Mouse (Mus musculus): ENCODE measurements around the gene Psmd11. TPM values are rescaled to one million over a fixed set of nuclear protein-coding genes. Genes with fewer than 3 reads are reported as not detected.

Psmd11 gene
- polyA plus RNA-seq, 1 experiment from 2014 or later, result 214 TPM

- H3K4me1 ChIP-seq (replicated peaks), result peaks cover 29% of the 10 kb centered on the region
- no peak overlapping the region for H3K4me2 ChIP-seq
- no peaks in the 10 kb centered on the region for H3K9me3 ChIP-seq (replicated peaks)
- H3K27ac ChIP-seq (ENCODE audit: poor library complexity, severe bottlenecking), result no peak overlapping the region
- 57% methylated on average over 12 of the region's 12 CpGs for WGBS
- peaks cover 6% of the 10 kb centered on the region; the same call in 1 of the 2 replicates for H3K36me3 ChIP-seq
- H3K27me3 ChIP-seq (replicated peaks), result peaks cover 13% of the 10 kb centered on the region
- no peak for ATAC-seq (ENCODE audit: insufficient number of reproducible peaks, low FRiP score)
- H3K9ac ChIP-seq, result no peak overlapping the region
- H3K4me3 ChIP-seq, result no peak overlapping the region
Observed at GRCm38 (mm10) chr11:80484191-80484791, 55.9 kb downstream of the Psmd11 start.

GRCm38 (mm10) chr11:80485120-80485551 is 56.7 kb downstream of the Psmd11 start:
- no peak overlapping the region for H3K27ac ChIP-seq (ENCODE audit: poor library complexity, severe bottlenecking)
- no peaks in the 10 kb centered on the region for H3K36me3 ChIP-seq
- H3K4me2 ChIP-seq, result no peak overlapping the region
- H3K9ac ChIP-seq, result no peak overlapping the region
- 72% methylated on average over 9 of the region's 9 CpGs for WGBS
- H3K4me3 ChIP-seq, result no peak overlapping the region
- no peaks in the 10 kb centered on the region for H3K9me3 ChIP-seq (replicated peaks)
- no peak for ATAC-seq (ENCODE audit: insufficient number of reproducible peaks, low FRiP score)
- H3K4me1 ChIP-seq (replicated peaks), result peaks cover 38% of the 10 kb centered on the region
- H3K27me3 ChIP-seq (replicated peaks), result 0 out of 2 replicates have a peak, but pooled peaks cover 10% of the 10 kb centered on the region

DNA sequence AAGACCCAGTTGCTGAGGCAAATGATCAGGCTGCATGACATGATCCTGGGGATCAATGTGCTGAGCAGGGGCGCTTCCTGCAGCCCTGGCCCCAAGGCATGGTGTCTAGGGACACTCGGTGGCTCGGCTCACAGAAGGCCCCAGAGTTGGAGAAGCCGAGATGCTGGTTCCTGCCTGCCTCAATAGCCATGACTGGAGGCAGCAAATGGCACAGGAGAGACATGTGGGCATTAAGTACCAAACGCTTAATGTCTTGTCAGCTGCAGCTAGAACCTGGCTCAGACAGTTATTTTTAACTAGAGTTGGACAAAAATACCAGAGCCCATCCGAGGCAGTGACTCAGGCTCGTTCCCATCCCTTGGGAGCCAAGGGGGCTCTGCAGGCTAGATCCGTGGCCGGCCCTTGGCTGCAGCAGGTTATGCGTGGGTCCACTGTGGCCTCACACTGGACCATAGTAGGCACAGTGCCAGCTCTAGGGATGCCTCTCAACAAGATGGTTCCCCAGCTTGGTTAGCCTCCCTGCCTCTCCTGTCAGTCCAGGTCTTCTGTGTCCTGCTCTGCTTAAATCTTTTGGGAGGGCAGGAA is 57.3 kb downstream of the Psmd11 start:
- WGBS, result 57% methylated on average over 10 of the region's 10 CpGs
- no peak overlapping the region for H3K27ac ChIP-seq (ENCODE audit: poor library complexity, severe bottlenecking)
- no peak overlapping the region for H3K4me2 ChIP-seq
- no peak overlapping the region for H3K4me3 ChIP-seq
- H3K27me3 ChIP-seq (replicated peaks), result 0 out of 2 replicates have a peak, but pooled peaks cover 10% of the 10 kb centered on the region
- H3K9ac ChIP-seq, result no peak overlapping the region
- H3K9me3 ChIP-seq (replicated peaks), result no peaks in the 10 kb centered on the region
- no peak for ATAC-seq (ENCODE audit: insufficient number of reproducible peaks, low FRiP score)
- H3K4me1 ChIP-seq (replicated peaks), result peaks cover 42% of the 10 kb centered on the region
- no peaks in the 10 kb centered on the region for H3K36me3 ChIP-seq

- no peak overlapping the region for H3K9ac ChIP-seq
- no peaks in the 10 kb centered on the region for H3K9me3 ChIP-seq (replicated peaks)
- no peaks in the 10 kb centered on the region for H3K36me3 ChIP-seq
- 74% methylated on average over 15 of the region's 15 CpGs for WGBS
- peaks cover 53% of the 10 kb centered on the region for H3K4me1 ChIP-seq (replicated peaks)
- H3K27ac ChIP-seq (ENCODE audit: poor library complexity, severe bottlenecking), result no peak overlapping the region
- no peak for ATAC-seq (ENCODE audit: insufficient number of reproducible peaks, low FRiP score)
- H3K4me3 ChIP-seq, result no peak overlapping the region
- H3K4me2 ChIP-seq, result no peak overlapping the region
- H3K27me3 ChIP-seq (replicated peaks), result 0 out of 2 replicates have a peak, but pooled peaks cover 10% of the 10 kb centered on the region
Observed at GRCm38 (mm10) chr11:80487904-80488587, 59.6 kb downstream of the Psmd11 start.

- H3K4me1 ChIP-seq (replicated peaks), result peaks cover 53% of the 10 kb centered on the region
- H3K9ac ChIP-seq, result peak overlapping the region; percentile 35; the same call in 1 of the 2 replicates
Observed at GRCm38 (mm10) chr11:80489172-80489881, 60.9 kb downstream of the Psmd11 start.

GRCm38 (mm10) chr11:80489882-80490196 is 61.4 kb downstream of the Psmd11 start:
- Histone ChIP-seq H3K9me3 (replicated peaks) (no peaks in the 10 kb centered on the region), H3K9ac (no peak overlapping the region), H3K27ac (ENCODE audit: poor library complexity, severe bottlenecking) (no peak overlapping the region), H3K36me3 (no peaks in the 10 kb centered on the region), H3K27me3 (replicated peaks) (no peaks in the 10 kb centered on the region), H3K4me1 (replicated peaks) (peaks cover 53% of the 10 kb centered on the region), H3K4me3 (no peak overlapping the region), H3K4me2 (no peak overlapping the region)
- WGBS, result 38% methylated on average over 5 of the region's 5 CpGs
- ATAC-seq (ENCODE audit: insufficient number of reproducible peaks, low FRiP score), result no peak

More at GRCm38 (mm10) chr11:80489172-80489881, 60.9 kb downstream of the Psmd11 start:
- 44% methylated on average over 12 of the region's 12 CpGs for WGBS
- H3K9me3 ChIP-seq (replicated peaks), result no peaks in the 10 kb centered on the region
- no peak overlapping the region for H3K27ac ChIP-seq (ENCODE audit: poor library complexity, severe bottlenecking)
- H3K4me2 ChIP-seq, result no peak overlapping the region
- no peaks in the 10 kb centered on the region for H3K36me3 ChIP-seq
- no peak for ATAC-seq (ENCODE audit: insufficient number of reproducible peaks, low FRiP score)
- H3K4me3 ChIP-seq, result no peak overlapping the region
- H3K27me3 ChIP-seq (replicated peaks), result 0 out of 2 replicates have a peak, but pooled peaks cover 3% of the 10 kb centered on the region

- Histone ChIP-seq H3K4me3 (no peak overlapping the region), H3K27ac (ENCODE audit: poor library complexity, severe bottlenecking) (no peak overlapping the region), H3K4me1 (replicated peaks) (peaks cover 45% of the 10 kb centered on the region), H3K27me3 (replicated peaks) (no peaks in the 10 kb centered on the region), H3K9ac (no peak overlapping the region), H3K36me3 (no peaks in the 10 kb centered on the region), H3K4me2 (no peak overlapping the region), H3K9me3 (replicated peaks) (no peaks in the 10 kb centered on the region)
- WGBS, result 55% methylated on average over 10 of the region's 10 CpGs
- 0 out of 2 replicates have a peak, but pooled peaks have one; percentile 24 for ATAC-seq (ENCODE audit: insufficient number of reproducible peaks, low FRiP score)
Observed at GRCm38 (mm10) chr11:80490831-80491230, 62.4 kb downstream of the Psmd11 start.

DNA sequence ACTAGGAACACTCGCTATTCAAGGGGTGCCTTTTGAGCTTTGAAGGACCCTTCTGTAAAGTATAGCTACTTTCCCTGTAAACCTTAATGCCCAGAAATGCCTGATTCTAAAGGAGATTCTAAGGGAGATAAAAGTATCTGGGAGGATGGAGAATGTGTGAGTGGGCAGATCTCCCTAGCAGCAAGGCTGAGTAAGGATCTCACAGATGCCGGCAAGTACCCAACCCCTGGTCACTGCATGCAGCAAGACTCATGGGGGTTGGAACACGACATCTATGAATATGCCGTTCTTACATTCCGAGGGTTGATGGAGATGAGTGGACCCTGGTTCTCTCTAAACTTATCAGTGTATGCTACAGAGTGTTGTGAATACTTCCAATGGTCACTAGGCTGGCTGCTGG is 64.8 kb downstream of the Psmd11 start:
- Histone ChIP-seq H3K36me3 (no peaks in the 10 kb centered on the region), H3K4me2 (no peak overlapping the region), H3K27ac (ENCODE audit: poor library complexity, severe bottlenecking) (no peak overlapping the region), H3K4me1 (replicated peaks) (peaks cover 48% of the 10 kb centered on the region), H3K9ac (no peak overlapping the region), H3K9me3 (replicated peaks) (no peaks in the 10 kb centered on the region), H3K4me3 (no peak overlapping the region), H3K27me3 (replicated peaks) (no peaks in the 10 kb centered on the region)
- 84% methylated on average over 5 of the region's 5 CpGs for WGBS
- no peak for ATAC-seq (ENCODE audit: insufficient number of reproducible peaks, low FRiP score)

DNA sequence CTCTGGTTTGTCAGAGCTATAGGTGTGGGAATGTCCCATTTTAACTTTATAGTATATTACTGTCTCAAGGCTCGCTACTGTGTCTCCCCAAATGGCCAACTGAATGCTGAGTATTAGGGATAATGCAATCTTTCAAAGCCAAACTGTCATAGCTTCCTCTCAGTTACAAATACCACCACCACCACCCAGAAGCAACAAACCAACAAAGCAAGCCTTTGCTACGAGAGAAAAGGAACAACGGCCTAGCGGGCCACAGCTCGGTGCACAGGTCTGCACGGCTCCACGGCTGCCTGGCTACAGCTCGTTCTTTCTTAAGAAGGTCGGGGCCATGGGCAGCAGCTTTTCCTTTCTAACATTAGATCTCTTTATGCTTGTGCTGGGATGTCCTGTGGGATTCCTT is 66.4 kb downstream of the Psmd11 start:
- H3K4me3 ChIP-seq, result no peak overlapping the region
- H3K9me3 ChIP-seq (replicated peaks), result no peaks in the 10 kb centered on the region

GRCm38 (mm10) chr11:80495972-80496371 is 67.6 kb downstream of the Psmd11 start:
- Histone ChIP-seq H3K36me3 (no peaks in the 10 kb centered on the region), H3K27ac (ENCODE audit: poor library complexity, severe bottlenecking) (no peak overlapping the region), H3K4me3 (no peak overlapping the region), H3K9me3 (replicated peaks) (no peaks in the 10 kb centered on the region), H3K4me1 (replicated peaks) (peaks cover 47% of the 10 kb centered on the region), H3K9ac (no peak overlapping the region), H3K4me2 (no peak overlapping the region), H3K27me3 (replicated peaks) (no peaks in the 10 kb centered on the region)
- WGBS, result 89% methylated on average over 6 of the region's 6 CpGs
- no peak for ATAC-seq (ENCODE audit: insufficient number of reproducible peaks, low FRiP score)

More for the DNA sequence above, 66.4 kb downstream of the Psmd11 start:
- Histone ChIP-seq H3K4me2 (no peak overlapping the region), H3K27me3 (replicated peaks) (no peaks in the 10 kb centered on the region), H3K9ac (no peak overlapping the region), H3K27ac (ENCODE audit: poor library complexity, severe bottlenecking) (no peak overlapping the region), H3K4me1 (replicated peaks) (peaks cover 51% of the 10 kb centered on the region), H3K36me3 (no peaks in the 10 kb centered on the region)
- WGBS, result 78% methylated on average over 9 of the region's 9 CpGs
- no peak for ATAC-seq (ENCODE audit: insufficient number of reproducible peaks, low FRiP score)

- Histone ChIP-seq H3K27ac (ENCODE audit: poor library complexity, severe bottlenecking) (no peak overlapping the region), H3K9ac (no peak overlapping the region), H3K27me3 (replicated peaks) (no peaks in the 10 kb centered on the region), H3K4me1 (replicated peaks) (peaks cover 44% of the 10 kb centered on the region), H3K4me3 (no peak overlapping the region), H3K9me3 (replicated peaks) (no peaks in the 10 kb centered on the region), H3K4me2 (no peak overlapping the region), H3K36me3 (no peaks in the 10 kb centered on the region)
- WGBS, result 81% methylated on average over 1 of the region's 1 CpGs
- no peak for ATAC-seq (ENCODE audit: insufficient number of reproducible peaks, low FRiP score)
Observed at GRCm38 (mm10) chr11:80496640-80497039, 68.2 kb downstream of the Psmd11 start.

Data from heart, embryonic 12.5 days (tissue).